Mouse (Mus musculus): Measurements from ENCODE around the gene Unk.

Gene Unk

GRCm38 (mm10) chr11:116034584-116034983 lies 4.5 kb downstream of the Unk start:
- DNase-seq: no peak

DNA sequence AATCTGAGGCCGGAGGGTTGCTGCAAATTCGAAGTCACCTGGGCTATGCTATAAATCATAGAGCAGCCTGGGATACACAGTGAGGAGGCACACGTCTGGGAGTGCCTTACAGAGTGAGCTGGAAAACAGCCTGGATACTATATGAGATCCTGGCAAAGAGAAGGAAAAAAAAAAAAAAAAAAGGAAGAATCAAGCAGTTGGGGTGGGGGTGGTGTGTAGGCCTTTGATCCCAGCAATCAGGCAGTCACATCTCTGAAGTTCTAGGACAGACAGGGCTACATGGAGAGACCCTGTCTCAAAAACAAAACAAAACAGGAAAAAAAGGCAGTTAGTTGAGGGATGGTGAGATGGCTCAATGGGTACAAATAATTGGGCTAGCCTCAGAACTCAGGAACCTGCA lies 6.5 kb downstream of the Unk start:
- no peak for DNase-seq

GRCm38 (mm10) chr11:116037826-116038225 lies 7.7 kb downstream of the Unk start:
- DNase-seq: no peak

GRCm38 (mm10) chr11:116040593-116040992 lies 10.5 kb downstream of the Unk start:
- no peak for DNase-seq

DNA sequence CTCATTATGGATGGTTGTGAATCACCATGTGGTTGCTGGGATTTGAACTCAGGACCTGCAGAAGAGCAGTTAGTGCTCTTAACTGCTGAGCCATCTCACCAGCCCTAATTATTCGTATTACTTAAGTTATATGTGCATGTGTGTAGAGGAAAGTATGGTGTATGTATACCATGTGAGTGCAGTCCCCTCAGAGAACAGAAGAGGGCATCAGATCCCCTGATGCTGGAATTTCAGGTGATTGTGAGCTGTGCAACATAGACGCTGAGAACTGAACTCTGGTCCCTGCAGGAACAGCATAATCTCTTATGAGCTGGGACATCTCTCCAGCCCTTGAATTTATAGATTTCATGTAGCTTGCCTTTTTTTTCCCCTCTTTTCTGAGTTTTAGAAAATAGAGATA lies 11.7 kb downstream of the Unk start:
- no peak for DNase-seq

- DNase-seq: no peak
These were observed 12.4 kb downstream of the Unk start for GRCm38 (mm10) chr11:116042372-116043138.

DNA sequence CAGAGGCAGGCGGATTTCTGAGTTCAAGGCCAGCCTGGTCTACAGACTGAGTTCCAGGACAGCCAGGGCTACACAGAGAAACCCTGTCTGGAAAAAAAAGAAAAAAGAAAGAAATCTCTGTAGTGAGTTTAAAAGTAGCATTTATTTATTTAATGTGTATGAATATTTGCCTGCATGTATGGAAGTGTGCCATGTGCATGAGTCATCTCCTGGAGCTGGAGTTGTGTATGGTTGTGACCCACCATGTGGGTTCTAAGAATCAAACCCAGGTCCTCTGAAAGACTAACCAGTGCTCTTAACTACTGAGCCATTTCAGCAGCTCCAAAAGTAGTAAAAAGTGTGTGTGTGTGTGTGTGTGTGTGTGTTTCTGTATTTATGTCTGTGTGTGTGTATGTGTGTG lies 13.2 kb downstream of the Unk start:
- no peak for DNase-seq

DNA sequence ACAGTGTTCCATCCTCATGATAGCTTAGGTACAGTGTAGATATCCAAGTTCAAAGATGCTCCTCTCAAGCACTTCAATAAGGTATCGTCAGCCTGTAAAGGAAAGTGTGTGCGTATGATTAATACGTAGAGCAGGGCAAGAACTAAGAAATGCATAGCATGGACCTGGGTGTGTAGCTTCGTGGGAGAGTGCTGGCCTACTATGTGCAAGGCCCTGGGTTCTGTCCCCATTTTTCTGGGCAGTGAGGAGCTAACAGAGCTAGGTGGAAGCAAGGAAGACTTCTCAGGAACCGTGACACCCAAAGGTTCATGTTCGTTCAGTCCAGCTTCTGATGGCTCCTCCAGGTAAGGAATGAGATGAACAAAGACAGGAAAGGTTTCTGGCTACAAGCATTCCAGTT lies 15.1 kb downstream of the Unk start:
- DNase-seq: no peak

DNA sequence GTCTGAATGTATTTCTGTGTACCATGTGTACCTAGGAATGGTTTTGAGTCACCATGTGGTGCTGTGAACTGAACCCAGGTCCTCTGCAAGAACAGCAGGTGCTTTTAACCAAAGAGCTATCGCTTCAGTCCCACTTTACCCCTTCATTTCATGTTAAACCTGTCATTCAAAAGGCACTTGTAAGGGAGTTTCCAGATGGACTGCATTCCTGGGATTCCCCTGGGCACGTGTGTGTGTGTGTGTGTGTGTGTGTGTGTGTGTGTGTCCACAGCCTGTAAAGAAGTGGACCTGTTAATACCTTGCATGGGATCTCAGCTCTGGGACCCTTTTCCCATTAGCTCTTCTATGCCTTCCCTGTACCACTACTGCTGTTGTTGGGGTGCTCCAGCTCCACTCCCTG lies 19.5 kb downstream of the Unk start:
- DNase-seq: no peak

DNA sequence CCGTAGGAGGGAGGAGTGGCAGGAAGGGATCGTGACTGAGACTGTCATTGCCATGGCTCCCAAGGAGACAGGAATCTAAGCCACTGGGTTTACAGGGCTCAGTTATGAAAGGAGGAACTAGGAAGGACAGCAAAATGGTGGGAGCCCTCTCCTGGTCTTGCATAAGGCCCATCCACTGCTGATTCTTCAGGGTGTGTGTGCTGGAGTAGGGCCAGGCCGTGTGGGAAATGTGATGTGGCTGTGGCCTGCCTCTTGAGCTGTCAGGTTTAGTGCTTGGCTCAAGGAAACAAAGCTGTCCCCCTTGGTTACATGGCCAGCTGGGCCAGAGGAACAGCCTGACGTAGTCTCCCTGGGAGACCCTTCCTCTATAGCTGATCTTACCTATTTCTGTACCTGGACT lies 20.1 kb downstream of the Unk start:
- DNase-seq: no peak

- no peak for DNase-seq
These were observed 23.5 kb downstream of the Unk start for GRCm38 (mm10) chr11:116053510-116054229.

DNA sequence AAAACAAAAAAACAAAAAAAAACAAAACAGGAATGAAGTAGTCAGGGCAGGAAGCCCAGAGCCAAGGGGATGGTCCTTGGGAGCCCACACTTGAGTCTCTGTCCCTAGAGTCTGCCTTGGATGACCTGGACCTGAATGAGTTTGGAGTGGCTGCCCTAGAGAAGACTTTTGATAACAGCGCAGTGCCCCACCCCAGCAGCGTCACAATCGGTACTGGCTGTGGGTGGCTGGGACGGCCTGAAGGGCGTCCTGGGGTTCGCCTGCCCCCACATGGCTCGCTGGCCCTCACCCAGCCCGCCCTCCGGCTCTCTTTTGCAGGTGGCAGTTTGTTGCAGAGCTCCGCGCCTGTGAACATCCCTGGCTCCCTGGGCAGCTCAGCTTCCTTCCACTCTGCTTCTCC lies 25.8 kb downstream of the Unk start:
- no peak for DNase-seq

DNA sequence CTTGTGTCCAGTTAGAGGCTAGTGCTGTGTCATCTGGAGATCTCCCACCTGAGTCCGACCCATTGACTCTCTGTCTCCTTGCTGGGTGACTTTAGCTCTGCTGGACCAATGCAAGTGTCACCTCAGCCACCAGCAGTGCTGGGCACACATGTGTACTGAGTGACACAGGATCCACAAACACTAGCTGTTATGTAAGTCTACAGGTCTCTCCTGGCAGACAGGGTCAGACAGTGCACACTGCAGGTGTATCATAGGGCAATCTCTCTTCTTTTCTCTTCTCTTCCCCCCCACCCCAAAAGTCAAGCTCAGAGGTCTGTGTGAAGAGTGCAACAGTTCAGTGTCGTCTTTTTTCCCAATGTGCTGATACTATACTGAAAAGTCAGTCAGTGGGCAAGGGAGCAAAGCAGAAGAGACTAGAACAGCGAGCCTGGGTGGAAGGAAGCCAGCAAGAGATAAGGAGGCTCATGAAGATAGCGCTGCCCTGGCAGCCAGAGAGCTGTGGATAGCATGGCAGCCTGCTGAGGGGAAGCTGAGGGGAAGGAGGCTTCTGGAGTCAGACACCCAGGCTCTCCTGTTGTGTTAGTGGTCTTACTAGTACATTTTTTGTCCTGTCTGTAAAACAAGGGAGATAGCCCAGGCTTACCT lies 27.2 kb downstream of the Unk start:
- no peak for DNase-seq

DNA sequence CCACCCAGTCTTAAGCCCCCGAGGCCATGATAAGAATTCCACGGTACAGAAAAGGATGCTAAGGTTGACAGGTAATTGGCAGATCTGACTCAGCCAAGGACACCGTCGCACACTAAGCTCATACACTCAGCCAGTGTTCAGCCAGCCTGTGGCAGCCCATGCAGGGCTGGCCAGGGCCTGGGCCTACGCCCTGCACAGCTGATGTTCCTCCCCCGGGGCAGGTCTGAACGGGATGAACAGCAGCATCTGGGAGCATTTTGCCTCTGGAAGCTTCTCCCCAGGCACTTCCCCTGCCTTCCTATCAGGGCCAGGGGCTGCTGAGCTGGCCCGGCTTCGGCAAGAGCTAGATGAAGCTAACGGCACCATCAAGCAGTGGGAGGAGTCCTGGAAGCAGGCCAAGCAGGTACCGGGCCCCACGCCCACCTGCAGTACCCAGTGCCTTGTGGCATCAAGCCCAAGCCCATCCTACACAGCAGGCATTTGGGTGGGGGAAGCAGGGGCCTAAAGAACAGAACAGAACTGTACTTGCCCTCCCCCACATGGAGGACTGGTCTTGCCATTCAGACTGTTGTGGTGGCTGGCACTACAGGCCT lies 28.0 kb downstream of the Unk start:
- no peak for DNase-seq

DNA sequence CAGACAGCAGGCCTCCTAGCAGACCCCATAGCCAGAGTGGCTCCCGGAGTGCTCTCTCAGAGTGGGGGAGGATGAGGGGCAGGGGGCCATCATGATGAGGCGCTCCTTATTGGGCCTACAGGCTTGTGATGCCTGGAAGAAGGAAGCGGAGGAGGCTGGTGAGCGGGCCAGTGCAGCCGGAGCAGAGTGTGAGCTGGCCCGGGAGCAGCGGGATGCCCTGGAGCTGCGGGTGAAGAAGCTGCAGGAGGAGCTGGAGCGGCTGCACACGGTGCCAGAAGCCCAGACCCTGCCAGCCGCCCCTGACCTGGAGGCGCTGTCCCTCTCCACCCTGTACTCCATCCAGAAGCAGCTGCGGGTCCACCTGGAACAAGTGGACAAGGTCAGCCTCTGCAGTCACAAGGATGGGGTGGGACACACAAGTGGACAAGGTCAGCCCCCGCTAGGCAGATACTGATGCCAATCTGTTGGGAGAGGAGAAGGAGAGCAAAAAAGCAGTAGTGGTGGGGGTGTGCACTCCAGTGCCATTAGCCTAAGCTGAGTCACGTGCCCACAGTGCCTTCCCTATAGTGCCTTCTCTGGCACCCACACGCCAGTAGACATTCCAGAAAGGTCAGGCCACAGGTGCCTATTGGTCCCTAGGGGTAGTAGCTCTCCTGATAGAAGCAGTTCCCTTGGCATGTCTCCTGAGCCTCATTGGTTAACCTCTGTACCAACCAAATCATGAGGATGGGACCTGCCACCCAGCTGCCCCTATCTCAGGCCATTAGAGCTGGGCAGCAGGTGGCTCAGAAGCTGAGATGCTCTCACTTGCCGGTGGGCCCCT lies 29.0 kb downstream of the Unk start:
- no peak for DNase-seq

DNA sequence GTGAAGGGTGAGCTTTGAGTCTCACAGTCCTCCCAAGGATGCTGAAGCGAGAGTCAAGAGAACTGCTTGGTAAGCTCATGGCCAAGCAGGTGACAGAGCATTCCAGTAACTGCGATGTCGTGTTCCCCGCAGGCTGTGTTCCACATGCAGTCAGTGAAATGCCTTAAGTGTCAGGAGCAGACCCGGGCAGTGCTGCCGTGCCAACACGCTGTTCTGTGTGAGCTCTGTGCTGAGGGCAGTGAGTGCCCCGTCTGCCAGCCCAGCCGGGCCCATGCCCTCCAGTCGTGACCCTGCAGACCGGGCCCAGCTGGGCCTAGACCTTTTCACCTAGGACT lies 29.5 kb downstream of the Unk start:
- DNase-seq: no peak

GRCm38 (mm10) chr11:116060596-116060995 lies 30.5 kb downstream of the Unk start:
- no peak for DNase-seq

GRCm38 (mm10) chr11:116061641-116062415 lies 31.7 kb downstream of the Unk start:
- no peak for DNase-seq

DNA sequence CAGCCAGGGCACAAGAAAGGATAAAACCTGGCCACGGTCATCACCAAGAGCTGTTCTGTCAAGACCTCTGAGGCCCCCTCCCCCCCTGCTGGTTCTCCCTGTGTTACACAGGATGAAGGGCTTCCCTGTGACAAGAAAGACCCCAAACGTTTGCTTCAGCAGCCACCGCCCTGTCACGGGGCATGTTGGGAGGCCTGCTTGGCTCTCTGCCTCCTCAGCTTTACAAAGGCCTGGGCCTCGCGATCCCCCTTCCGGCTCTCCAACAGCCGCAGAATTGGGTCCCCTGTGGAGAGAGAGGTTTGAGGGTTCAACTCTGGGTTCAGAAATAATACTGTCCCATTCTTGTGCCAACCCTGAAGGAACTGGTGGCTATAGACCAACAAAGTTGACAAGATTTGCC lies 32.4 kb downstream of the Unk start:
- DNase-seq: no peak

- DNase-seq: no peak
These were observed 33.4 kb downstream of the Unk start for GRCm38 (mm10) chr11:116063562-116063961.

- DNase-seq: no peak
These were observed 34.2 kb downstream of the Unk start for GRCm38 (mm10) chr11:116064187-116064867.
